Mouse (Mus musculus) kidney, adult 2 months (tissue): ENCODE measurements at regions not wholly inside any gene's neighbourhood (a gene's known extent, or its start where the extent isn't known, plus 50 kb on each side); places are given as distances from the start of the nearest gene placed in this dataset.

Experiments used
- DNase-seq: peaks from one replicate; pipeline ENCODE4 v3.0.0; 2021
- H3K27ac ChIP-seq: fragments of 200-500 bp; 2 replicates; pipeline ENCODE4 v1.5.1; 2012; ENCODE audit warnings: low read depth, low read length, control low read depth, inconsistent platforms; ENCODE audit not compliant: insufficient read depth
- H3K27me3 ChIP-seq: fragments of 200-500 bp; replicated peaks from 2 replicates; pipeline ENCODE4 v1.6.1; 2012; ENCODE audit warnings: mild to moderate bottlenecking, moderate library complexity, low read length, inconsistent platforms; ENCODE audit not compliant: control insufficient read depth, insufficient read depth
- H3K36me3 ChIP-seq: fragments of 200-500 bp; 2 replicates; pipeline ENCODE4 v1.6.1; 2012; ENCODE audit warnings: mild to moderate bottlenecking, moderate library complexity, low read length, inconsistent platforms; ENCODE audit not compliant: control insufficient read depth, insufficient read depth
- H3K4me1 ChIP-seq: fragments of 200-500 bp; 2 replicates; pipeline ENCODE4 v1.6.1; 2011; ENCODE audit warnings: low read length; ENCODE audit not compliant: control insufficient read depth, insufficient read depth
- H3K4me3 ChIP-seq: fragments of 200-500 bp; 2 replicates; pipeline ENCODE4 v1.5.1; 2011; ENCODE audit warnings: mild to moderate bottlenecking, low read depth, low read length, control low read depth; ENCODE audit not compliant: insufficient read depth
- CTCF ChIP-seq: fragments of 200-500 bp; conservative IDR thresholded peaks from 2 replicates; pipeline ENCODE4 v1.5.1; 2011; ENCODE audit warnings: low read depth, mild to moderate bottlenecking, control low read depth, low read length, moderate library complexity, mixed read lengths; ENCODE audit not compliant: insufficient read depth, insufficient read length
- POLR2A ChIP-seq: fragments of 200-500 bp; IDR thresholded peaks from one replicate; pipeline ENCODE4 v1.6.1; 2011; ENCODE audit warnings: low read depth, low read length, control low read depth
- WGBS: fragments of 180-500 bp; shearing (Covaris S2); methylation state at CpG from one replicate; pipeline ENCODE4 v1.1.7; 2018; 5-methylcytosine and 5-hydroxymethylcytosine counted together

- no peak overlapping the region for H3K27ac ChIP-seq
- no peak for DNase-seq
- WGBS: 49% methylated on average over 14 of the region's 14 CpGs
- H3K36me3 ChIP-seq: no peaks in the 10 kb centered on the region
- H3K27me3 ChIP-seq: peaks cover 2% of the 10 kb centered on the region; the same call in 1 of the 2 replicates
- no peak for TF ChIP-seq POLR2A
- TF ChIP-seq CTCF: no peak
- H3K4me3 ChIP-seq: no peak overlapping the region
- no peaks in the 10 kb centered on the region for H3K4me1 ChIP-seq
Observed at GRCm38 (mm10) chr12:118659240-118660120, 186.6 kb upstream of the Sp8 start.

- WGBS: 65% methylated on average over 4 of the region's 4 CpGs
- no peaks in the 10 kb centered on the region for H3K27me3 ChIP-seq
- no peaks in the 10 kb centered on the region for H3K36me3 ChIP-seq
- TF ChIP-seq CTCF (no peak), POLR2A (no peak)
- H3K4me1 ChIP-seq: no peaks in the 10 kb centered on the region
- H3K27ac ChIP-seq: no peak overlapping the region
- no peak for DNase-seq
- no peak overlapping the region for H3K4me3 ChIP-seq
Observed at GRCm38 (mm10) chr12:118650483-118651160, 195.5 kb upstream of the Sp8 start.

GRCm38 (mm10) chr12:118649323-118649973 is 196.7 kb upstream of the Sp8 start:
- no peaks in the 10 kb centered on the region for H3K27me3 ChIP-seq
- no peak for DNase-seq
- 78% methylated on average over 3 of the region's 3 CpGs for WGBS
- H3K4me1 ChIP-seq: no peaks in the 10 kb centered on the region
- H3K27ac ChIP-seq: no peak overlapping the region
- no peak overlapping the region for H3K4me3 ChIP-seq
- no peak for TF ChIP-seq POLR2A
- no peak for TF ChIP-seq CTCF
- no peaks in the 10 kb centered on the region for H3K36me3 ChIP-seq

- no peak for DNase-seq
- TF ChIP-seq POLR2A (no peak), CTCF (no peak)
- H3K27me3 ChIP-seq: no peaks in the 10 kb centered on the region
Observed at GRCm38 (mm10) chr12:118648673-118649072, 197.5 kb upstream of the Sp8 start.

GRCm38 (mm10) chr12:118647270-118648042 is 198.7 kb upstream of the Sp8 start:
- Histone ChIP-seq H3K4me3 (no peak overlapping the region), H3K4me1 (no peaks in the 10 kb centered on the region), H3K36me3 (no peaks in the 10 kb centered on the region), H3K27ac (no peak overlapping the region), H3K27me3 (no peaks in the 10 kb centered on the region)
- DNase-seq: no peak
- no peak for TF ChIP-seq POLR2A
- TF ChIP-seq CTCF: no peak
- 82% methylated on average over 12 of the region's 12 CpGs for WGBS

More at GRCm38 (mm10) chr12:118648673-118649072, 197.5 kb upstream of the Sp8 start:
- H3K36me3 ChIP-seq: no peaks in the 10 kb centered on the region
- H3K4me1 ChIP-seq: no peaks in the 10 kb centered on the region
- no peak overlapping the region for H3K27ac ChIP-seq
- no peak overlapping the region for H3K4me3 ChIP-seq

GRCm38 (mm10) chr12:118640925-118641324 is 205.2 kb upstream of the Sp8 start:
- TF ChIP-seq CTCF (no peak), POLR2A (no peak)
- no peaks in the 10 kb centered on the region for H3K36me3 ChIP-seq
- WGBS: 79% methylated on average over 3 of the region's 3 CpGs
- DNase-seq: no peak
- no peaks in the 10 kb centered on the region for H3K4me1 ChIP-seq
- no peak overlapping the region for H3K27ac ChIP-seq
- H3K4me3 ChIP-seq: no peak overlapping the region
- no peaks in the 10 kb centered on the region for H3K27me3 ChIP-seq
